Mouse (Mus musculus): Measurements from ENCODE around the gene Sgce. TPM values are rescaled to one million over a fixed set of nuclear protein-coding genes. Genes with fewer than 3 reads are reported as not detected.
"Not testable (repeated sequence)": the region's sequence is repeated elsewhere in the genome, so short reads cannot be mapped to it uniquely, and the experiment has no call there.

The Sgce gene
- total and polyA plus RNA-seq, 2 experiments from 2014 or later: 29.7 to 46.2 TPM

GRCm38 (mm10) chr6:4655924-4656323 is 91.1 kb downstream of the Sgce start:
- no peaks in the 10 kb centered on the region for H3K36me3 ChIP-seq (ENCODE audit: insufficient read depth, low read length)
- H3K27me3 ChIP-seq (ENCODE audit: insufficient read depth, low read length): no peaks in the 10 kb centered on the region
- H3K9me3 ChIP-seq (ENCODE audit: low read length): no peaks in the 10 kb centered on the region
- no peaks in the 10 kb centered on the region for H3K4me1 ChIP-seq (ENCODE audit: insufficient read depth, low read length)
- TF ChIP-seq CTCF (IDR thresholded peaks at IDR 0.05; ENCODE audit: low read depth): no peak
- no peak for ATAC-seq
- 91% methylated on average over 4 of the region's 4 CpGs for WGBS
- no peak overlapping the region for H3K4me2 ChIP-seq (ENCODE audit: low read depth, low read length)
- DNase-seq (ENCODE audit: low spot score): no peak
- no peak overlapping the region for H3K27ac ChIP-seq
- no peak overlapping the region for H3K4me3 ChIP-seq (ENCODE audit: low read length)
- no peak overlapping the region for H3K9ac ChIP-seq (replicated peaks; ENCODE audit: low read length)

DNA sequence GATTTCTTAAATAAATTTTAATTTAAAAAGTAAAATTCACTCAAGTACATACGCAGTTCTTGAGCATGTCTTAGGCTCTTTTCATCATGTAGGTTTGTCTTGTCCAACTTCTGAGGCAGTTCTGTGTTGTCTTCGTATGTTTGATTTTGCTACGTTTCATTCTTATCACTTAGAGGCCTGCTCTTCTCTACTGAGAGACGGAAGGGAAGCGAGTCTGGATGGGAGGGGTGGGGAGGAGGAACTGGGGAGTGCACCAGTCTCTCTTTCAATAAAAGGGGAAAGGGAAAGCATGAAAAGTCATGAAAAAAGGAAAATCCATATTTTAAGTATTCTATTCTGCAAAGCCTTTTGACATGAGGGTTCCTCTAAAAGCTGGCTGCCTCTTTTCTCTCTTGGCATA is 91.5 kb downstream of the Sgce start:
- no peaks in the 10 kb centered on the region for H3K27me3 ChIP-seq (ENCODE audit: insufficient read depth, low read length)
- no peak for TF ChIP-seq CTCF (IDR thresholded peaks at IDR 0.05; ENCODE audit: low read depth)
- ATAC-seq: no peak
- no peak overlapping the region for H3K4me2 ChIP-seq (ENCODE audit: low read depth, low read length)
- no peaks in the 10 kb centered on the region for H3K36me3 ChIP-seq (ENCODE audit: insufficient read depth, low read length)
- H3K4me3 ChIP-seq (ENCODE audit: low read length): no peak overlapping the region
- no peaks in the 10 kb centered on the region for H3K4me1 ChIP-seq (ENCODE audit: insufficient read depth, low read length)
- no peak overlapping the region for H3K9ac ChIP-seq (replicated peaks; ENCODE audit: low read length)
- DNase-seq (ENCODE audit: low spot score): no peak
- WGBS: 73% methylated on average over 5 of the region's 5 CpGs
- no peak overlapping the region for H3K27ac ChIP-seq
- H3K9me3 ChIP-seq (ENCODE audit: low read length): no peaks in the 10 kb centered on the region

DNA sequence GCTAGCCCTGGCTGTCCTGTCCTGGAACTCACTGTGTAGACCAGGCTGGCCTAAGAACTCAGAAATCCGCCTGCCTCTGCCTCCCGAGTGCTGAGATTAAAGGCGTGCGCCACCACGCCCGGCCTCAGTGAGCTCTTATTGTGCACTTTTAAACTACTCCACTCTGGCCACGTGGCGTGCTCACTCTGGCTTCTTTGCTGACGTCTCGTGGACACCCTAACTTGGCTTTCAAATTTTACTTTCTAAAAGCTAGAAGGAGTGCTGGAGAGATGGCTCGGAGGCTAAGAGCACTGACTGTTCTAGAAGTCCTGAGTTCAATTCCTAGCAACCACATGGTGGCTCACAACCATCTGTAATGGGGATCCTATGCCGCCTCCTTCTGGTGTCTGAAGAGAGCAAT is 93.3 kb downstream of the Sgce start:
- H3K4me2 ChIP-seq (ENCODE audit: low read depth, low read length); H3K9ac ChIP-seq (replicated peaks; ENCODE audit: low read length); ATAC-seq; H3K9me3 ChIP-seq (ENCODE audit: low read length); H3K4me1 ChIP-seq (ENCODE audit: insufficient read depth, low read length); H3K4me3 ChIP-seq (ENCODE audit: low read length); H3K27me3 ChIP-seq (ENCODE audit: insufficient read depth, low read length); H3K36me3 ChIP-seq (ENCODE audit: insufficient read depth, low read length); DNase-seq (ENCODE audit: low spot score); H3K27ac ChIP-seq: not testable (repeated sequence)
- WGBS: 95% methylated on average over 12 of the region's 12 CpGs

GRCm38 (mm10) chr6:4652596-4653134 is 94.3 kb downstream of the Sgce start:
- no peaks in the 10 kb centered on the region for H3K27me3 ChIP-seq (ENCODE audit: insufficient read depth, low read length)
- no peak overlapping the region for H3K4me3 ChIP-seq (ENCODE audit: low read length)
- H3K4me1 ChIP-seq (ENCODE audit: insufficient read depth, low read length): no peaks in the 10 kb centered on the region
- 81% methylated on average over 8 of the region's 8 CpGs for WGBS
- DNase-seq (ENCODE audit: low spot score) (no peak), ATAC-seq (no peak)
- no peak overlapping the region for H3K9ac ChIP-seq (replicated peaks; ENCODE audit: low read length)
- no peak for TF ChIP-seq CTCF (IDR thresholded peaks at IDR 0.05; ENCODE audit: low read depth)
- no peaks in the 10 kb centered on the region for H3K9me3 ChIP-seq (ENCODE audit: low read length)
- H3K4me2 ChIP-seq (ENCODE audit: low read depth, low read length): no peak overlapping the region
- H3K36me3 ChIP-seq (ENCODE audit: insufficient read depth, low read length): no peaks in the 10 kb centered on the region
- H3K27ac ChIP-seq: no peak overlapping the region

GRCm38 (mm10) chr6:4647351-4647750 is 99.7 kb downstream of the Sgce start:
- Histone ChIP-seq H3K4me1 (ENCODE audit: insufficient read depth, low read length) (no peaks in the 10 kb centered on the region), H3K4me2 (ENCODE audit: low read depth, low read length) (no peak overlapping the region), H3K36me3 (ENCODE audit: insufficient read depth, low read length) (no peaks in the 10 kb centered on the region), H3K9ac (replicated peaks; ENCODE audit: low read length) (no peak overlapping the region), H3K9me3 (ENCODE audit: low read length) (no peaks in the 10 kb centered on the region), H3K27me3 (ENCODE audit: insufficient read depth, low read length) (no peaks in the 10 kb centered on the region), H3K4me3 (ENCODE audit: low read length) (no peak overlapping the region), H3K27ac (no peak overlapping the region)
- 90% methylated on average over 3 of the region's 3 CpGs for WGBS
- ATAC-seq: no peak
- no peak for DNase-seq (ENCODE audit: low spot score)
- no peak for TF ChIP-seq CTCF (IDR thresholded peaks at IDR 0.05; ENCODE audit: low read depth)

GRCm38 (mm10) chr6:4642068-4642467 is 104.9 kb downstream of the Sgce start:
- H3K27ac ChIP-seq: no peak overlapping the region
- no peaks in the 10 kb centered on the region for H3K9me3 ChIP-seq (ENCODE audit: low read length)
- no peak for ATAC-seq
- H3K27me3 ChIP-seq (ENCODE audit: insufficient read depth, low read length): no peaks in the 10 kb centered on the region
- no peak overlapping the region for H3K4me3 ChIP-seq (ENCODE audit: low read length)
- H3K36me3 ChIP-seq (ENCODE audit: insufficient read depth, low read length): peaks cover 14% of the 10 kb centered on the region
- H3K4me1 ChIP-seq (ENCODE audit: insufficient read depth, low read length): no peaks in the 10 kb centered on the region
- WGBS: 94% methylated on average over 7 of the region's 7 CpGs
- DNase-seq (ENCODE audit: low spot score): no peak
- H3K9ac ChIP-seq (replicated peaks; ENCODE audit: low read length): no peak overlapping the region
- no peak overlapping the region for H3K4me2 ChIP-seq (ENCODE audit: low read depth, low read length)
- no peak for TF ChIP-seq CTCF (IDR thresholded peaks at IDR 0.05; ENCODE audit: low read depth)

DNA sequence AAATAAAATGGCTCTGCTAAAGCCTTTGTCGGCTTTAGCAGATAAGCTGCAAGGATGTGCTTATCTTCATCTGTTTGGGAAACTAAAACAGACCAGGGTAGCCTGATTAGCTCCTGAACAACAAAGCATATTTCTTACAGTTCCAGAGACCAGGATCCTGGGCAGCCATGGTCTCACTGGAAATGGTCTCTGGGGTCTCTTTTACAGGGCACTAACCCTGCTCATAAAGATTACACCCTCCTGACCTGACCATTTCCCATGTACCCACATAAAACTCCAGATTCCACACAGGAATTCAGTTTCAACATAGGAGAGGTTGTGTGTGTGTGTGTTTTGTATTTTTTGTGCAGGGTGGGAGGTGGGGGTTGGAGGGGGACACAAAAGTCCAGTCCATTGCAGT is 112.2 kb downstream of the Sgce start:
- Histone ChIP-seq H3K4me1 (ENCODE audit: insufficient read depth, low read length) (no peaks in the 10 kb centered on the region), H3K27ac (no peak overlapping the region), H3K4me3 (ENCODE audit: low read length) (no peak overlapping the region), H3K9me3 (ENCODE audit: low read length) (no peaks in the 10 kb centered on the region), H3K4me2 (ENCODE audit: low read depth, low read length) (no peak overlapping the region), H3K9ac (replicated peaks; ENCODE audit: low read length) (no peak overlapping the region), H3K36me3 (ENCODE audit: insufficient read depth, low read length) (peaks cover 7% of the 10 kb centered on the region; the same call in 1 of the 2 replicates), H3K27me3 (ENCODE audit: insufficient read depth, low read length) (no peaks in the 10 kb centered on the region)
- TF ChIP-seq CTCF (IDR thresholded peaks at IDR 0.05; ENCODE audit: low read depth): no peak
- no peak for DNase-seq (ENCODE audit: low spot score)
- WGBS: 81% methylated on average over 1 of the region's 1 CpGs
- no peak for ATAC-seq
